Mouse (Mus musculus) heart, adult 10 weeks (tissue): ENCODE measurements around the gene Uqcc3. TPM values are rescaled to one million over a fixed set of nuclear protein-coding genes. Genes with fewer than 3 reads are reported as not detected.

Source experiments
- polyA plus RNA-seq: library from polyadenylated mRNA; stranded (reverse); fragments of 350-450 nt; fragmentation: Illumina TruSeq; extraction: RNeasy Lipid Tissue Mini Kit (QIAGEN cat#74804); gene quantifications from one replicate; pipeline ENCODE4 v1.2.3, GENCODE M21; 2014; ENCODE audit warnings: low read depth, low replicate concordance

The Uqcc3 gene
- polyA plus RNA-seq, result 58.9 TPM

DNA sequence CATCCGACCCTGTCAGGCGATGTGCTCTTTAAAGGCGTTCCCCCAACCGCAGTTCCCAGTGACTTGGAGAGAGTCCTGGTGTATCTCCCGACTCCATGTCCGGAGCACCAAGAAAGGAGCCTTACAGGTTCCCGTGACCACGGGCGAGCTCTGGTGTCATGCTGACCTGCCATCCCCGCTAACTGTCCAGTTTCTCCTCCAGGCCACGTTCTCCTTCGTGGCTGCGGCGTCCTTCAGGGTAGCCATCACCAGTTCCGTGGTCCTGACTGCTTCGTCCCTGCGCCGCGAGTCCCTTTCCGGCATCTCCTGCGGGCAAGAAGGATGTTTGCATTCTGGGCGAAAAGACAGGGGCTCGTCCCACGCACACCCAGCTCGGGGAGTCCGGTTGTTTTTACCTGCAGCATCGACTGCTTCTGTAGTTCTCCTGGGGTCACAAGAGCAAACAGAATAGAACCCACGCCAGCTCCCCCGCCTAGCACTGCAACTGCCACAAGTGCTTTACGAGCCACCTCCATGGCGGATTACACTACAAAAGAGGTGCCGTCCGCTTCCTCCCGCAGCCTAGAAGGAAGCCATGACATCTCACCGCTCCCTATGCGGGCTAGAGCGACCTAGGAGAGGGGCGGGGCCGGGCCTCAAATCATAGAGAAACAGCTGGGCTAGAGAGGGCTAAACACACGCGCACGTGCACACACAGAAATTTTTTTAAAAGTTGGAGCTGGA, at the start of gene Uqcc3:
Uqcc3 (minus strand) TSS at position 613 of the 723 bp plus-strand sequence.

GRCm38 (mm10) chr19:8929224-8930088, 48.7 kb upstream of the Uqcc3 start, which contains the start of the genes Rom1 and Eml3:
TSS of gene Rom1 (minus strand) at chr19:8929356.
TSS of gene Eml3 (plus strand) at chr19:8929552.

GRCm38 (mm10) chr19:8920073-8920736, 39.5 kb upstream of the Uqcc3 start, which contains the start of gene B3gat3:
TSS of gene B3gat3 (plus strand) at chr19:8920374.

GRCm38 (mm10) chr19:8897865-8898495, 17.3 kb upstream of the Uqcc3 start, which contains the start of gene Ganab:
TSS of gene Ganab (plus strand) at chr19:8898071.

GRCm38 (mm10) chr19:8892829-8893766, 12.4 kb upstream of the Uqcc3 start, which contains the start of gene Ints5:
TSS of gene Ints5 (plus strand) at chr19:8893005.

GRCm38 (mm10) chr19:8888511-8889385, 8.0 kb upstream of the Uqcc3 start, which contains the start of the genes 1810009A15Rik and Gm49416:
TSS of gene 1810009A15Rik (plus strand) at chr19:8888853.
TSS of gene Gm49416 (plus strand) at chr19:8888926.

DNA sequence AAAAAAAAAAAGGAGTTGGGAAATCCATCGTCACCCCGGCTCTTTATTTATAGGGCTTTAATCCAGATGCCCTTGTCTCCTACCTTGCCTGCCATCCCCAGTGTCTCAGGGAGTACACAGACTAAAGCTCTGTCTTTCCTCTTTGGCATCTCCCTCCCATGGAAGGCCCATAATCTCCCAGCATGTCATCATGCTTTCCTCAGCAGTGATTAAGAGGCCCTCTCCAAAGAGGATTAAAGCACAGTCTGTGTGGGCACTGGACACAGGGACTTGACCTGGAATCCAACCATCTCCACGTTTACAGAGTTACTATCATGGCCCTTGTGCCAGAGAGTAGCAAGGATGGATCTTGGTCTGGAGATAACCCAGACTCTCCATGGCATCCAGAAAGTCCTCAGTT, 2.9 kb upstream of the Uqcc3 start, which contains the start of the genes Lbhd1 and Gm49403:
Lbhd1 (plus strand) TSS at position 117 of the 400 bp plus-strand sequence.
Gm49403 (plus strand) TSS at position 315 of the 400 bp plus-strand sequence.

GRCm38 (mm10) chr19:8871267-8872186, 9.2 kb downstream of the Uqcc3 start, which contains the start of gene Ubxn1:
TSS of gene Ubxn1 (plus strand) at chr19:8871496.

DNA sequence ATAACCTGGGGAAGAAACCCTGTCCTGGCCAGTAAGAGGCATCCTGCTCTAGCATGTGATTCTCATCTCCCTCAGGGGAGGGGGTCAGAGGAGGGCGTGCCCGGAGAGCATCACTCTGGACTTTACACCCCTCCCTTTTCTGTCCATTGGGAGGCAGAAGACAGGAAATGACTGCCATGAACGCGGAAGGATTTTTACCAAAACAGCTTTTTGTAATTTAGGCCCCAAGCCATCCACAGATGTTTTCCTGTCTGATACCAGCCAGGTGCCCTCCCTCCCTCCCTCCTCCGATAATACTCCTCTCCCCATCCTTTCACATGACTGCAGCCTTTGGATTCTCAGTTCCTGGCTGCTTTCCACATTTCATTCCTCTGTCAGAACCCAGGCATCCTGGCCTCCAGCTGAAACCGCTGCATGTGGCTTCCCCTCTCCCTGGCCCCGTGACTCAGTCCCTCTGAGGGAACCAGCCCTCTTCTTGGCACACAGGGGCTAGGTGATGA, 30.3 kb downstream of the Uqcc3 start, which contains the start of gene Lrrn4cl:
Lrrn4cl (plus strand) TSS at position 367 of the 500 bp plus-strand sequence.

GRCm38 (mm10) chr19:8839103-8839907, 41.4 kb downstream of the Uqcc3 start, which contains the start of gene Gng3:
TSS of gene Gng3 (minus strand) at chr19:8839194.

DNA sequence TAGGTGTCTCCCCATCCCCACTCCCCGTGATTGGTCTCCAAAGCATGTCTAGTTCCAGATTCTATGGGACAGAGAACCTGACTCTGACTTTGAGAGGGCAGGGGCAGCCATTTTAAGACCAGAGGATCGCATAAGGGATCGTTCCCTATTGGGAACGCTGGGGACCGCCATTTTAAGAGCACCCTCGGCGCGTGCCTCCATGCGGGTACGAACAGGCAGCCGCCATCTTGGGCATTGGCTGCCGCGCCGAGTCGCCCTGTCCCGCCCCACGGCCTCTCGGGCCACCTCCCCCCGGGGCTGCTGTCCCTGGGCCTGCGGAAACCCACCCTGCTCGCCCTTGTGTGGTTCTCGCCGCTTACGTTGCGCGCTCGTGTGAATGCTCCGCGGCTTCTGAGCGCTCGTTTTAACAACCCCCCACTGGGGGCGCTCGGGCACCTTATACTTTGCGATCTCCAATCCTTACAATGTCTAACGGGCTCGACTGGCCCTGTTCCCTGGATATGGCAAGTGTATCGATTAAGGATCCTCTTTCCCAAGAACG, 43.4 kb downstream of the Uqcc3 start, which contains the start of gene Bscl2:
Bscl2 (plus strand) TSS at position 217 of the 541 bp plus-strand sequence.

Other genes starting within 250 kb of the Uqcc3 start
- not detected for gene Chrm1, start 217.1 kb downstream of the Uqcc3 start, polyA plus RNA-seq
- gene Slc3a2, start 157.6 kb downstream of the Uqcc3 start, polyA plus RNA-seq, result 53.3 TPM
- 21.9 TPM for gene Wdr74, start 145.1 kb downstream of the Uqcc3 start, polyA plus RNA-seq
- not detected for gene 1700092M07Rik, start 140.2 kb downstream of the Uqcc3 start, polyA plus RNA-seq
- gene Stx5a, start 139.5 kb downstream of the Uqcc3 start, polyA plus RNA-seq, result 51.6 TPM
- 80.9 TPM for gene Nxf1, start 123.8 kb downstream of the Uqcc3 start, polyA plus RNA-seq
- gene Tmem223, start 109.9 kb downstream of the Uqcc3 start, polyA plus RNA-seq, result 132 TPM
- 18.0 TPM for gene Tmem179b, start 106.5 kb downstream of the Uqcc3 start, polyA plus RNA-seq
- gene Taf6l, start 94.5 kb downstream of the Uqcc3 start, polyA plus RNA-seq, result 4.8 TPM
- gene Polr2g, start 82.3 kb downstream of the Uqcc3 start, polyA plus RNA-seq, result 84.7 TPM
- gene Zbtb3, start 78.4 kb downstream of the Uqcc3 start, polyA plus RNA-seq, result 1.9 TPM
- 19.7 TPM for gene Ttc9c, start 61.6 kb downstream of the Uqcc3 start, polyA plus RNA-seq
- 53.1 TPM for gene Hnrnpul2, start 60.9 kb downstream of the Uqcc3 start, polyA plus RNA-seq
- not detected for gene AC129217.1, start 51.1 kb downstream of the Uqcc3 start, polyA plus RNA-seq
- gene Bscl2, start 43.5 kb downstream of the Uqcc3 start, polyA plus RNA-seq, result 28.4 TPM
- not detected for gene Gng3, start 41.7 kb downstream of the Uqcc3 start, polyA plus RNA-seq
- gene Lrrn4cl, start 30.2 kb downstream of the Uqcc3 start, polyA plus RNA-seq, result 3.0 TPM
- 129 TPM for gene Ubxn1, start 9.4 kb downstream of the Uqcc3 start, polyA plus RNA-seq
- 0.76 TPM for gene Lbhd1, start 2.8 kb upstream of the Uqcc3 start, polyA plus RNA-seq
- gene Gm49403, start 3.0 kb upstream of the Uqcc3 start, polyA plus RNA-seq, result not detected
- gene 1810009A15Rik, start 7.9 kb upstream of the Uqcc3 start, polyA plus RNA-seq, result 33.7 TPM
- gene Gm49416, start 8.0 kb upstream of the Uqcc3 start, polyA plus RNA-seq, result not detected
- 8.8 TPM for gene Ints5, start 12.1 kb upstream of the Uqcc3 start, polyA plus RNA-seq
- gene Ganab, start 17.1 kb upstream of the Uqcc3 start, polyA plus RNA-seq, result 55.4 TPM
- 39.6 TPM for gene B3gat3, start 39.5 kb upstream of the Uqcc3 start, polyA plus RNA-seq
- gene Rom1, start 48.4 kb upstream of the Uqcc3 start, polyA plus RNA-seq, result 19.5 TPM
- 11.8 TPM for gene Eml3, start 48.6 kb upstream of the Uqcc3 start, polyA plus RNA-seq
- 34.6 TPM for gene Mta2, start 61.0 kb upstream of the Uqcc3 start, polyA plus RNA-seq
- 9.8 TPM for gene Tut1, start 72.9 kb upstream of the Uqcc3 start, polyA plus RNA-seq
- 285 TPM for gene Eef1g, start 86.1 kb upstream of the Uqcc3 start, polyA plus RNA-seq
- 84.3 TPM for gene Ahnak, start 108.4 kb upstream of the Uqcc3 start, polyA plus RNA-seq
- gene Scgb1a1, start 207.0 kb upstream of the Uqcc3 start, polyA plus RNA-seq, result not detected